Mouse (Mus musculus): Measurements from ENCODE around the gene Tmsb15a. TPM values are rescaled to one million over a fixed set of nuclear protein-coding genes. Genes with fewer than 3 reads are reported as not detected.

The Tmsb15a gene
- polyA plus RNA-seq, 1 experiment: not detected

- no peaks in the 10 kb centered on the region for H3K36me3 ChIP-seq (ENCODE audit: control insufficient read depth, insufficient read depth, low read length)
- H3K27me3 ChIP-seq (replicated peaks; ENCODE audit: control insufficient read depth, insufficient read depth, low read length): no peaks in the 10 kb centered on the region
- no peaks in the 10 kb centered on the region for H3K4me1 ChIP-seq (ENCODE audit: control insufficient read depth, insufficient read depth, low read length)
- H3K27ac ChIP-seq (ENCODE audit: insufficient read depth, low read depth, low read length): peak within 1 kb of the TSS; percentile 80
- DNase-seq: peak; percentile 95
- WGBS: under 1% methylated on average over 48 of the region's 48 CpGs
- TF ChIP-seq POLR2A (IDR thresholded peaks at IDR 0.05; ENCODE audit: low read depth, low read length) (peak; percentile 39), CTCF (conservative IDR thresholded peaks at IDR 0.05; ENCODE audit: insufficient read depth, insufficient read length, low read depth, low read length) (no peak)
- peak within 1 kb of the TSS; percentile 93 for H3K4me3 ChIP-seq (ENCODE audit: insufficient read depth, low read depth, low read length)
These were observed 17.4 kb upstream of the Tmsb15a start, which contains the start of the genes Armcx5 and Gprasp1 for GRCm38 (mm10) chrX:135742304-135743055. Gene Armcx5 (plus strand): TSS chrX:135742733. Gene Gprasp1 (plus strand): TSS chrX:135742733.

- Histone ChIP-seq H3K27me3 (replicated peaks; ENCODE audit: control insufficient read depth, insufficient read depth, low read length) (no peaks in the 10 kb centered on the region), H3K27ac (ENCODE audit: insufficient read depth, low read depth, low read length) (no peak overlapping the region), H3K4me1 (ENCODE audit: control insufficient read depth, insufficient read depth, low read length) (no peaks in the 10 kb centered on the region), H3K36me3 (ENCODE audit: control insufficient read depth, insufficient read depth, low read length) (no peaks in the 10 kb centered on the region), H3K4me3 (ENCODE audit: insufficient read depth, low read depth, low read length) (no peak overlapping the region)
- 57% methylated on average over 2 of the region's 2 CpGs for WGBS
- TF ChIP-seq POLR2A (IDR thresholded peaks at IDR 0.05; ENCODE audit: low read depth, low read length) (no peak), CTCF (conservative IDR thresholded peaks at IDR 0.05; ENCODE audit: insufficient read depth, insufficient read length, low read depth, low read length) (no peak)
- peak; percentile 21 for DNase-seq
These were observed 13.9 kb upstream of the Tmsb15a start for GRCm38 (mm10) chrX:135738730-135739520.

- no peak for DNase-seq
- no peak for TF ChIP-seq POLR2A (IDR thresholded peaks at IDR 0.05; ENCODE audit: low read depth, low read length)
- TF ChIP-seq CTCF (conservative IDR thresholded peaks at IDR 0.05; ENCODE audit: insufficient read depth, insufficient read length, low read depth, low read length): no peak
- no peak overlapping the region for H3K27ac ChIP-seq (ENCODE audit: insufficient read depth, low read depth, low read length)
- H3K4me1 ChIP-seq (ENCODE audit: control insufficient read depth, insufficient read depth, low read length): no peaks in the 10 kb centered on the region
- no peaks in the 10 kb centered on the region for H3K27me3 ChIP-seq (replicated peaks; ENCODE audit: control insufficient read depth, insufficient read depth, low read length)
- H3K4me3 ChIP-seq (ENCODE audit: insufficient read depth, low read depth, low read length): no peak overlapping the region
- H3K36me3 ChIP-seq (ENCODE audit: control insufficient read depth, insufficient read depth, low read length): no peaks in the 10 kb centered on the region
- 78% methylated on average over 2 of the region's 2 CpGs for WGBS
These were observed 12.2 kb downstream of the Tmsb15a start for GRCm38 (mm10) chrX:135712845-135713244.

GRCm38 (mm10) chrX:135704349-135704748 lies 20.7 kb downstream of the Tmsb15a start:
- no peak overlapping the region for H3K27ac ChIP-seq (ENCODE audit: insufficient read depth, low read depth, low read length)
- H3K4me3 ChIP-seq (ENCODE audit: insufficient read depth, low read depth, low read length): no peak overlapping the region
- H3K4me1 ChIP-seq (ENCODE audit: control insufficient read depth, insufficient read depth, low read length): no peaks in the 10 kb centered on the region
- no peak for TF ChIP-seq POLR2A (IDR thresholded peaks at IDR 0.05; ENCODE audit: low read depth, low read length)
- TF ChIP-seq CTCF (conservative IDR thresholded peaks at IDR 0.05; ENCODE audit: insufficient read depth, insufficient read length, low read depth, low read length): no peak
- H3K27me3 ChIP-seq (replicated peaks; ENCODE audit: control insufficient read depth, insufficient read depth, low read length): no peaks in the 10 kb centered on the region
- DNase-seq: no peak
- H3K36me3 ChIP-seq (ENCODE audit: control insufficient read depth, insufficient read depth, low read length): no peaks in the 10 kb centered on the region
- WGBS: 13% methylated on average over 2 of the region's 2 CpGs

- H3K4me3 ChIP-seq (ENCODE audit: insufficient read depth, low read depth, low read length): no peak overlapping the region
- no peaks in the 10 kb centered on the region for H3K27me3 ChIP-seq (replicated peaks; ENCODE audit: control insufficient read depth, insufficient read depth, low read length)
- 88% methylated on average over 1 of the region's 1 CpGs for WGBS
- TF ChIP-seq CTCF (conservative IDR thresholded peaks at IDR 0.05; ENCODE audit: insufficient read depth, insufficient read length, low read depth, low read length): no peak
- no peak for TF ChIP-seq POLR2A (IDR thresholded peaks at IDR 0.05; ENCODE audit: low read depth, low read length)
- H3K27ac ChIP-seq (ENCODE audit: insufficient read depth, low read depth, low read length): no peak overlapping the region
- no peak for DNase-seq
- H3K36me3 ChIP-seq (ENCODE audit: control insufficient read depth, insufficient read depth, low read length): no peaks in the 10 kb centered on the region
- H3K4me1 ChIP-seq (ENCODE audit: control insufficient read depth, insufficient read depth, low read length): no peaks in the 10 kb centered on the region
These were observed 21.9 kb downstream of the Tmsb15a start for GRCm38 (mm10) chrX:135703111-135703510.

GRCm38 (mm10) chrX:135693633-135694032 lies 31.4 kb downstream of the Tmsb15a start, which contains the start of gene Tcp11x2:
Gene Tcp11x2 (minus strand): TSS chrX:135693790.
- no peak within 1 kb of the TSS for H3K27ac ChIP-seq (ENCODE audit: insufficient read depth, low read depth, low read length)
- 58% methylated on average over 1 of the region's 1 CpGs for WGBS
- no peaks in the 10 kb centered on the region for H3K4me1 ChIP-seq (ENCODE audit: control insufficient read depth, insufficient read depth, low read length)
- no peaks in the 10 kb centered on the region for H3K36me3 ChIP-seq (ENCODE audit: control insufficient read depth, insufficient read depth, low read length)
- no peak for TF ChIP-seq CTCF (conservative IDR thresholded peaks at IDR 0.05; ENCODE audit: insufficient read depth, insufficient read length, low read depth, low read length)
- TF ChIP-seq POLR2A (IDR thresholded peaks at IDR 0.05; ENCODE audit: low read depth, low read length): no peak
- H3K4me3 ChIP-seq (ENCODE audit: insufficient read depth, low read depth, low read length): no peak within 1 kb of the TSS
- no peaks in the 10 kb centered on the region for H3K27me3 ChIP-seq (replicated peaks; ENCODE audit: control insufficient read depth, insufficient read depth, low read length)
- no peak for DNase-seq

- H3K27me3 ChIP-seq (replicated peaks; ENCODE audit: control insufficient read depth, insufficient read depth, low read length): no peaks in the 10 kb centered on the region
- WGBS: 73% methylated on average over 3 of the region's 3 CpGs
- TF ChIP-seq POLR2A (IDR thresholded peaks at IDR 0.05; ENCODE audit: low read depth, low read length): no peak
- no peak for TF ChIP-seq CTCF (conservative IDR thresholded peaks at IDR 0.05; ENCODE audit: insufficient read depth, insufficient read length, low read depth, low read length)
- H3K4me1 ChIP-seq (ENCODE audit: control insufficient read depth, insufficient read depth, low read length): no peaks in the 10 kb centered on the region
- no peak for DNase-seq
- H3K36me3 ChIP-seq (ENCODE audit: control insufficient read depth, insufficient read depth, low read length): no peaks in the 10 kb centered on the region
- H3K4me3 ChIP-seq (ENCODE audit: insufficient read depth, low read depth, low read length): no peak overlapping the region
- H3K27ac ChIP-seq (ENCODE audit: insufficient read depth, low read depth, low read length): no peak overlapping the region
These were observed 37.3 kb downstream of the Tmsb15a start for GRCm38 (mm10) chrX:135687802-135688201.

Data from kidney, adult 2 months (tissue).